Mouse (Mus musculus) bone marrow, adult 2 months (tissue): ENCODE measurements around the gene Esyt3. TPM values are rescaled to one million over a fixed set of nuclear protein-coding genes. Genes with fewer than 3 reads are reported as not detected.

Source experiments
- H3K27ac ChIP-seq: fragments of 200-500 bp; 2 replicates; pipeline ENCODE4 v1.5.1; 2012; ENCODE audit warnings: low read depth, mild to moderate bottlenecking, control low read depth, inconsistent platforms, low read length; ENCODE audit not compliant: control insufficient read depth, poor library complexity, insufficient read depth
- H3K4me1 ChIP-seq: fragments of 200-500 bp; 2 replicates; pipeline ENCODE4 v1.6.1; 2011; ENCODE audit warnings: low read length; ENCODE audit not compliant: control insufficient read depth, insufficient read depth
- H3K4me3 ChIP-seq: fragments of 200-500 bp; replicated peaks from 2 replicates; pipeline ENCODE3; 2011; ENCODE audit warnings: mild to moderate bottlenecking, low read depth, low read length, control low read depth; ENCODE audit not compliant: control insufficient read depth
- CTCF ChIP-seq: fragments of 200-500 bp; IDR thresholded peaks from 2 replicates; pipeline ENCODE4 v1.5.1; 2011; ENCODE audit warnings: low read length, control low read depth; ENCODE audit not compliant: control insufficient read depth, insufficient read depth
- POLR2A ChIP-seq: fragments of 200-500 bp; IDR thresholded peaks from 2 replicates; pipeline ENCODE4 v1.6.1; 2011; ENCODE audit warnings: low read depth, mild to moderate bottlenecking, control low read depth, low read length, borderline replicate concordance; ENCODE audit not compliant: control insufficient read depth
- WGBS: fragments of 180-500 bp; shearing (Covaris S2); methylation state at CpG from one replicate; pipeline ENCODE4 v1.1.7; 2018; 5-methylcytosine and 5-hydroxymethylcytosine counted together
- polyA plus RNA-seq: library from polyadenylated mRNA; stranded (reverse); fragments of >200 nt; gene quantifications from 2 replicates; pipeline ENCODE4 v1.2.4, GENCODE M21; 2011; ENCODE audit warnings: low replicate concordance; ENCODE audit not compliant: missing spikeins, insufficient read depth, insufficient read length

The Esyt3 gene
- 0.77 TPM in 1 of 2 replicates, not detected in the other for polyA plus RNA-seq

DNA sequence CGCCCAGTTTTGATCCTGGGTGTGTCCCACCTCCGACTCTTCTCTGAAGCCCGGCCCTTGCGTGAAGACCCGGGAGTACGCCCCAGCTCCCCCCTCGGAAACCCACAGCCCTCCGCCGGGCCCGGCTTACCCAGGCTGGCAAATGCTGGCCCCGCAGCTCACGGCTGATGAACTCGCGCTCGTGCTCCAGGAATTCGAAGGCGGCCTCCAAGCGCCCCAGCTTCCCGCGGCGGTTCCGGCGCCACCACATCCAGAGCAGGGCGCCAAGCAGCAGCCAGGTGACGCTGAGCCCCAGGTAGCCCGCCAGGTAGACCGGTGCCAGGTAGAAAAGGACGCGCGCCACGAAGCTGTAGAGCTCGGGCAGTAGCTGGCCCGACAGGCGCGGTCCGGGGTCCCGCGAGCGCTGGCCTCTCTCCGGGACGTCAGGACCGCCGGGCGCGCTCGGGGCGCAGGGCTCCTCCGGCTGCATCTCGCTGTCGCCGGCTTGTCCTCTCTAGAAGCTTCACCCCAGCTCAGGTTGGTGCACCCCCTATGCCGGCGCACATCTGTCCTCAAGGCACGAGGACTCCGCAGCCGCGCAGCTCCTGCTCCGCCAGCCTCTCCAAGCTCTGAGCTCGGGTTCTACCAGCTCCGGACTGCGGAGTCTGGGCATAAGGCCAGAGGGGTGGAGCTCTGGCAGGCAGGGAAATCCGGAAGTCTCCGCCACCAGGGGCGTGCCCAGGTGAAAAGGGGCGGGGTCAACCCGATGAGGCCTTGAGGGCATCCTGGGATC, at the start of gene Esyt3:
Gene Esyt3, minus strand, starts transcription at position 637 of the 772 bp plus-strand sequence.
- H3K4me1 ChIP-seq: no peaks in the 10 kb centered on the region
- 2% methylated on average over 66 of the region's 66 CpGs for WGBS
- no peak within 1 kb of the TSS for H3K27ac ChIP-seq
- TF ChIP-seq CTCF (no peak), POLR2A (no peak)
- no peak within 1 kb of the TSS for H3K4me3 ChIP-seq

DNA sequence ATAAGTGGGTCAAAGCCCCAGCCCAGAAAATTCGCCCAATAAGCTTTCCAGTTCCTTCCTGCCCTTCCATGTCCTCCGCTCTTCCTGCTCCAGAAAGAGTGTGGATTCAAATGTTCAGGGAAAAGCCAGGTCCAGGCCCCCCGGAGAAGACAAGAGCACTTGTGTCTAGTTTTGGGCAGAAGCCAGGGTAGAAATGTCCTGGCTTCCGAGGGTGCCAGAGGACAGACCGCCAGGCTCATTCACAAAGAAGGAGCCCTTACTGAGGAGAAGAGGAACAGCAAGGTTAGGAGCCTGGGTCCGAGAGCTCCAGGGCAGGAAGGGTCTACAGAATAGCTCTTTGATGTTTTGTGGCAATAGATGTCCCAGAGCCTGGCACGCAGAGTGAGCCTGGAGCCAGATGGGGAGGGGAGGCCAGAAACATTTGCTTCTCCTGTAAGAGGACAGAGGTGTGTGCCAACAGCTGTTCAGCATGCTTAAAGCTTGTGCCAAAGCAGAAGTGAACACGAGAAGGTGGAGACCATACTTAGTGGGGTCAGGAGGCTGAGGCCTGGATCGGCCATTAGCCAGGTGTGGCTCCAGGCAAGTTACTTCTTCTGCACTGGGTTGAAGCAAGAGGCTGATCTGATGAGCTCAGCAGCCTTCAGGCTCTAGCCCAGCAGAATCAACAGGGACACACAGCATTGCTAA, 43.1 kb upstream of the Esyt3 start:
- H3K4me1 ChIP-seq: no peaks in the 10 kb centered on the region
- H3K27ac ChIP-seq: no peak overlapping the region
- TF ChIP-seq CTCF (no peak), POLR2A (no peak)
- WGBS: 71% methylated on average over 9 of the region's 9 CpGs
- no peak overlapping the region for H3K4me3 ChIP-seq

DNA sequence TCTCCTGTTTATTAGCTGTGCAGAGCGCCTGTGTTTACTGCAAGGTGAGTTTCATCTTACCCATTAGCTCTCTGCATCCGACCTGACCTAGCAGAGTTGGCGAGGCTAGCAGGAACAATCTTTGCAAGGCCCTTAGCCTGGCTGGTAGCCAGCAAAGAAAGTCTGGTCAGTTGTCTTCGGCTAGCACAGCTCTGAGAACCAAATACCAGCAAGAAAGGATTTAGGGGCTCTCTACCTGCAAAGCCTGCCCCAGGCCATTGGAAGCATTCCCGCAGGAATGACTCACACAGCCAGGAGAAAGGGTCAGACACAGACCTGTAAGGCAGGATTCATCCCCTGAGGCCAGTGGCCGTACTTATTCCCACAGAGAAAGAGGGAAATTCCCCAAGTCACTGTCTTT, 42.4 kb upstream of the Esyt3 start:
- Histone ChIP-seq H3K4me3 (no peak overlapping the region), H3K4me1 (no peaks in the 10 kb centered on the region), H3K27ac (no peak overlapping the region)
- TF ChIP-seq POLR2A (no peak), CTCF (no peak)
- 74% methylated on average over 6 of the region's 6 CpGs for WGBS

DNA sequence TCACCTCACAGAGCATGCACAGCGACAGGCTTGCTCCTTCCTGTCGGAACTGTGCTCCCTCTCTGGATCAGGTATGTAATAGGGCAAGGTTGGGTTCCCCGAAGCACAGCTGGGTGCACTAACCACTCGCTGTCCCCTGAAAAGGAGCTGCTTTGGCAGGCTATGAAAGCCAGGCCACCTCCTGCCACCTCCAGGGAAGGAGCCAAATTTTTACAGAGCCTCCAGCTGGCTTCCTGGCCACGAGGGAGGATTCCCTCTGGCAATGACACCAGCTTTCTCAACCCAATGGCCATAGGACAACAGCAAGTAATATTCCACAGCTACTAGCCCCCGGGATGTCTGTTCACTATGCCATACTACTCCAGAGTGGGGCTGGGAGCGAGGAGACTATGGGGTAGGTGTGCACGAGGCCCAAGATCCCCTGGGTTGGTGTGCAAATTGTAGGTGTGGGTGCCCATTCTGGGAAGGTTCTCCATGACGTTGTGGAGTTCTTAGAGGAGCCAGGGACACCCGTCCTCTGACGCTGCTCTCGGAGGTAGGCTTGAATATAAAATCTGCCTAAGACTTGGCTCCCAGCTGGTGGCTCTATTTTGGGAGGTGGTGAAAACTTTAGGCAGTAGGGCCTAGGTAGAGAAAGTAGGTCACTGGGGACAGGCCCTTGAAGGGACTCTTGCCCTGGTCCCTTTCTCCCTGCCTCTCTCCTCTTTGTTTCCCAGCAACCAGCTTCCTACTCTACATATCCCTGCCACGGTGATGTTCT, 38.9 kb upstream of the Esyt3 start:
- no peaks in the 10 kb centered on the region for H3K4me1 ChIP-seq
- no peak overlapping the region for H3K27ac ChIP-seq
- H3K4me3 ChIP-seq: no peak overlapping the region
- 79% methylated on average over 13 of the region's 13 CpGs for WGBS
- no peak for TF ChIP-seq POLR2A
- no peak for TF ChIP-seq CTCF

DNA sequence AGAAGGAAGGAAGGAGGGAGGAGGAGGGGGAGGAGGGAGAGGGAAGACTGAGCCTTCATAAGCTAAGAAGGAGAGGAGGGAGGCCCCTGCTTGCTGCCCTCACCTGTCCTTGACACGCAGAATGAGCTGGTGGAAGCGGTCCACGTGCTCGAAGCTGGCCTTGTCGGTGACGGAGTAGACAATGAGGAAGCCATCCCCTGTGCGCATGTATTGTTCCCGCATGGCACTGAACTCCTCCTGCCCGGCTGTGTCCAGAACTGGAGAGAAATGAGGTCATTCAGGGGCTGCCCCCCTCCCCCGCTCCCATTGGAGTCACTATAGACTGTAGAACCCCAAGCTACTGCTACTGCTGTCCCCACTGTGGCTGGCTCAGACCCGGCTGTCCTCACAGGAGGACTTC, 36.0 kb upstream of the Esyt3 start:
- TF ChIP-seq POLR2A: no peak
- no peak for TF ChIP-seq CTCF
- H3K4me3 ChIP-seq: no peak overlapping the region
- no peak overlapping the region for H3K27ac ChIP-seq
- H3K4me1 ChIP-seq: no peaks in the 10 kb centered on the region
- WGBS: 84% methylated on average over 11 of the region's 11 CpGs

DNA sequence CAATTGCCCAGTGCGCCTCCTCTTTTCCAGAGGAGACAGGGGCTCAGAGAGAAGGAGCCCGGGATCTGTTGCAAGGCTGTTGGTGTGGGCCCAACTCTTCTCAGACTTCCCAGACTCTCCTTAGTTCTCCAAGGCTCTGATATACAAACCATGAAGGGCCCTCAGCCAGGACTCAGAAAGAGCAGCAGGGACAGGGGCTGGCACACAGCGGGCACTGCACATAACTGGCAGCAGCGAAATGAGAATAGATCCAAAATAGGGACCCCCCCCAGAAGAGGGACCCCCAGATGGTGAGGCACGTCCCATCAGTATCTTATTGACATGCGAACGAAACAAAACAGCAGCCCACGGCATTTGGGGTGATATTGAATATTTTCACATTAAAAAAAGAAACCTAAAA, 34.8 kb upstream of the Esyt3 start:
- TF ChIP-seq CTCF: no peak
- H3K4me3 ChIP-seq: no peak overlapping the region
- H3K27ac ChIP-seq: no peak overlapping the region
- H3K4me1 ChIP-seq: no peaks in the 10 kb centered on the region
- 85% methylated on average over 8 of the region's 8 CpGs for WGBS

DNA sequence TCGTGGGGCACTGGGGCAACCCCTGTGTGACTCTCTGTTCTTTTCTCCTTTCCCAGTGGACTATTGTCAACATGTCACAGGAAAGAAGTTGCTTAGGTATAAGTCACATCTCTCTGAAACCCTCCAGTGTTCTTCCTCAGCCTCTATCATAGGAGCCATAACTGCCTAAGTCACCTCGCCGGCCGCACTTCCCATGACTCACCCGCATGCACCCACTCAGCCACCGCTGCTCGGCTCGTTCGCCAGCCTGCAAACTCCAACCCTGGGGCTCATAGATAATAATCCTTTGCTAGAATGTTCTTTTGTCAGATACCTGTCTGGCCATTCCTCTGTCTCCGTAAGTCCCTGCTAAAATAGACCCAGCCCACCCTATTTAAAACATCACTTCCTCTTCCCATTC, 33.2 kb upstream of the Esyt3 start:
- Histone ChIP-seq H3K4me1 (no peaks in the 10 kb centered on the region), H3K27ac (no peak overlapping the region), H3K4me3 (no peak overlapping the region)
- 85% methylated on average over 10 of the region's 10 CpGs for WGBS
- TF ChIP-seq CTCF (no peak), POLR2A (no peak)

DNA sequence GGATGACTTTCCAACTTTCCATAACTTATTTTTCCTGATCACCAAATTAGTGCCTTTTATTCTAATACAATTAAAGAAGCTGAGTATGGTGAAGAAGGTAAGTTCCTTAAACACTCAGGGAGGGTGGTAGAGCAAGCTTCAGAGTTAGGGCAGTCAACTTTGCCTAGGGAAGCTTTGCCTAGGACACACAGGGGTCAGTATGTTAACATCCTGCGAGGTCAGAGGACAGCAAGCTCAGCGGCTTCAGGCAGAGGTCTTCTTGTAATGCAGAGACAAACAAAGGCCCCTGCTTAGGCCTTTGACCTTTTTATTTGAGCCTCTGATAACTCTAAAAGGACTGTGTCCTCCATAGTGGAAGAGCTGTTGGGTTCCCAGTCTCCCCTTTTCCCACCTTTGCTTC, 32.4 kb upstream of the Esyt3 start:
- 78% methylated on average over 2 of the region's 2 CpGs for WGBS
- Histone ChIP-seq H3K4me1 (no peaks in the 10 kb centered on the region), H3K4me3 (no peak overlapping the region), H3K27ac (no peak overlapping the region)
- TF ChIP-seq POLR2A: no peak
- no peak for TF ChIP-seq CTCF
